Mouse (Mus musculus) intestine, embryonic 16.5 days (tissue): ENCODE measurements at regions not wholly inside any gene's neighbourhood (a gene's known extent, or its start where the extent isn't known, plus 50 kb on each side); places are given as distances from the start of the nearest gene placed in this dataset.

ENCODE experiments used
- ATAC-seq: fragments of 200-750 bp; cut with Nextera tagmentation; 2 replicates; pipeline ENCODE4 v1.8.0; 2017; ENCODE audit warnings: moderate TSS enrichment, moderate library complexity
- H3K27ac ChIP-seq: fragments of 300-500 bp; sonication (generic); 2 replicates; pipeline ENCODE4 v1.5.1; 2014; ENCODE audit warnings: mild to moderate bottlenecking, low read length
- H3K27me3 ChIP-seq: fragments of 300-500 bp; sonication (generic); replicated peaks from 2 replicates; pipeline ENCODE4 v1.6.1; 2014; ENCODE audit warnings: low read length, control low read depth, mixed read lengths; ENCODE audit not compliant: control insufficient read depth, insufficient read depth
- H3K36me3 ChIP-seq: fragments of 300-500 bp; sonication (generic); 2 replicates; pipeline ENCODE4 v1.6.1; 2014; ENCODE audit warnings: low read length, control low read depth; ENCODE audit not compliant: control insufficient read depth, insufficient read depth
- H3K4me1 ChIP-seq: fragments of 300-500 bp; sonication (generic); 2 replicates; pipeline ENCODE4 v1.6.1; 2014; ENCODE audit warnings: low read length, control low read depth, mixed read lengths; ENCODE audit not compliant: control insufficient read depth, insufficient read depth
- H3K4me2 ChIP-seq: fragments of 300-500 bp; sonication (generic); 2 replicates; pipeline ENCODE4 v1.6.1; 2014; ENCODE audit warnings: low read depth, low read length, control low read depth
- H3K4me3 ChIP-seq: fragments of 300-500 bp; sonication (generic); 2 replicates; pipeline ENCODE4 v1.5.1; 2014; ENCODE audit warnings: mild to moderate bottlenecking, low read length
- H3K9ac ChIP-seq: fragments of 300-500 bp; sonication (generic); 2 replicates; pipeline ENCODE4 v1.6.1; 2014; ENCODE audit warnings: low read depth, low read length
- H3K9me3 ChIP-seq: fragments of 300-500 bp; sonication (generic); 2 replicates; pipeline ENCODE4 v1.6.1; 2016; ENCODE audit warnings: low read length, control low read depth; ENCODE audit not compliant: control insufficient read depth
- WGBS: fragments of 180-500 bp; shearing (Covaris S2); extraction: QIAGEN DNeasy Blood & Tissue Kit; methylation state at CpG from one replicate; pipeline ENCODE4 v1.1.7; 2014; 5-methylcytosine and 5-hydroxymethylcytosine counted together

DNA sequence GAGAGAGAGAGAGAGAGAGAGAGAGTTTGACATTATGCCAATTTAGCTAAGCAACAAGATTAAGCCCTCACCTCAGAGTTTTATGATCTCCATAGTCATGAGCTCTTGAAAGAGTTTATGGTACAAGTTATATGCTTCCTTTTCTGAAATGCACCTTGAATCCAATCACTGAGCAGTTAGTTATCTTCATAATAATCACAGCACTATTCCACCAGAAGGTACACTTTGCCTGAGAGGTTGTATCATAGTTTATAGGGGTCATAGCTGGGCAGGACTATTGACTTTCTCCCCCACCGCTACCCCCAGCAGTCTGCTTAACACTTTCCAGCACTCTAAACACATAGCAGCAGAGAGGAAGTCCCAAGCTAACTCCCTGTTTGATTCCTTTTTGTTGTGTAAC is 151.8 kb upstream of the Rprm start:
- Histone ChIP-seq H3K36me3 (no peaks in the 10 kb centered on the region), H3K27ac (no peak overlapping the region), H3K27me3 (no peaks in the 10 kb centered on the region), H3K9me3 (no peaks in the 10 kb centered on the region), H3K4me2 (no peak overlapping the region), H3K4me3 (no peak overlapping the region), H3K4me1 (no peaks in the 10 kb centered on the region), H3K9ac (no peak overlapping the region)
- peak; percentile 99 for ATAC-seq
- 34% methylated on average over 1 of the region's 1 CpGs for WGBS

DNA sequence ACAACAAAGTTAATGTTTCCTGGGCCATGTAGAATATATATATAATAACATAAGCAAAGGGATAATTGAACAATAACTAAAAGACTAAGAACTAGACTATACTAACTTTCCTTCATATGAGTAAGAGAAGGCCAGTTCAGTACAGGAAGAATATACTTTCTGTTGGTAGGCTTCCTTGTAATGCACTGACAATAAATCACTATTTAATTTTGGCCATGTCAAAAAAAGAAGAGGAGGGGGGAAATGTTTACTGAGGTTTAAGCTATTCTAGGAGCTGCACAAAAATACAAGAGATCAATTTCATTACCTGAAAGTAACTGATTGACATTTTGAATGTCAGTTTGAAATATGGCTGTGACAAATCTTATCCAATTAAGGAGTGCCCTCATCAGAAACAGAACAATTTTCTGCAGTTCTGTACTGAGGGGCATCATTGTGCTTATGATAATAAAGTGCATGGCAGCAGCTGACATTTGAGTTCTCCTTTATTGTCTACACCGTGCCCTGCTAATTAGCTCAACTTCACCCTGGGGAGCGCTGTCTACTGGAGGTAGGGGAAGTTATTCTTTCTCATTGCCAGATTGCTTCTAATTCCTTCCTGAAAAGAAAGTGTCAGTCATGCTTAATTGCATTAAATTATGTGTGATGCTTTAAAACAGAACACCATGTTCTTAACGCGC is 171.2 kb upstream of the Galnt13 start:
- no peak for ATAC-seq
- no peaks in the 10 kb centered on the region for H3K27me3 ChIP-seq
- H3K36me3 ChIP-seq: no peaks in the 10 kb centered on the region
- H3K9me3 ChIP-seq: no peaks in the 10 kb centered on the region
- no peak overlapping the region for H3K4me2 ChIP-seq
- no peaks in the 10 kb centered on the region for H3K4me1 ChIP-seq
- 84% methylated on average over 4 of the region's 4 CpGs for WGBS
- H3K4me3 ChIP-seq: no peak overlapping the region
- no peak overlapping the region for H3K27ac ChIP-seq
- no peak overlapping the region for H3K9ac ChIP-seq

DNA sequence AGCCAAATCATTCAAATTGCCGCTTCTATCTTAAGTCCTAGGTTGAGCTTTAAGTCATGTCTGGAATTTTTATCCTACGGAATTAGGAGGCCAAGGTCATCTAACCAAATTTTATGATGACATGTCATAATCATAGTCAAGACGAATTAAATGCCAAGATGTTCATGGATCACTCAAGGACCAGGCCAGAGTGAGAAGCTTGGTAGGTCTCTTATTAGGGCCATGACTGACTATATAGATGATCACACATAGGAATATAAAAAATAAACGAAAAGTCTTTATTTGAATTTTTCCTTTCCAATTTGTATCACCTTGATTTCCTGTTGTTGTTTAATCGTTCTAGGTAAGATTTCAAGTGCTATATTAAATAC is 170.7 kb upstream of the Galnt13 start:
- WGBS: 87% methylated on average over 5 of the region's 5 CpGs
- Histone ChIP-seq H3K4me2 (no peak overlapping the region), H3K9me3 (no peaks in the 10 kb centered on the region), H3K4me1 (no peaks in the 10 kb centered on the region), H3K9ac (no peak overlapping the region), H3K27me3 (no peaks in the 10 kb centered on the region), H3K36me3 (no peaks in the 10 kb centered on the region), H3K27ac (no peak overlapping the region), H3K4me3 (no peak overlapping the region)
- no peak for ATAC-seq

DNA sequence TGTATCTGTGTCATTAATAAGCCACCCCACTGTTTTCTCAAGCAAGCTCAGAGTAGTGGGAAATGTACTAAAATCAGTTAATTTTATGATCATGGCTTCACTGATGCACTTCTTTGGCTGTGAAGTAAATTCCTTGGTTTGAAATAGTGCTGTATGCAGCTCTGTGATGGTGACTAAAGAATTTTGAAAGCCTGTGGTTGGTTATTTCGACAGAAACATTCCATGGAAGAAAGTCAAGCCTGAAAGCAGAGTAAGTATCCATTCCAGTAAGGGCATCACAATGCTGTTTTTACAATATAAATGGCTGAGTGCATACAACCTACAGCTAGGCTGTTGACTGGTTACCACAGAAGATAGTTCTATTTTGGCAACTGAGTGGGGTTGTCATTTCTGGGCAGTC is 154.2 kb upstream of the Galnt13 start:
- Histone ChIP-seq H3K4me2 (no peak overlapping the region), H3K9me3 (no peaks in the 10 kb centered on the region), H3K4me1 (no peaks in the 10 kb centered on the region), H3K27ac (no peak overlapping the region), H3K9ac (no peak overlapping the region), H3K27me3 (no peaks in the 10 kb centered on the region), H3K4me3 (no peak overlapping the region), H3K36me3 (no peaks in the 10 kb centered on the region)
- 54% methylated on average over 1 of the region's 1 CpGs for WGBS
- ATAC-seq: no peak

DNA sequence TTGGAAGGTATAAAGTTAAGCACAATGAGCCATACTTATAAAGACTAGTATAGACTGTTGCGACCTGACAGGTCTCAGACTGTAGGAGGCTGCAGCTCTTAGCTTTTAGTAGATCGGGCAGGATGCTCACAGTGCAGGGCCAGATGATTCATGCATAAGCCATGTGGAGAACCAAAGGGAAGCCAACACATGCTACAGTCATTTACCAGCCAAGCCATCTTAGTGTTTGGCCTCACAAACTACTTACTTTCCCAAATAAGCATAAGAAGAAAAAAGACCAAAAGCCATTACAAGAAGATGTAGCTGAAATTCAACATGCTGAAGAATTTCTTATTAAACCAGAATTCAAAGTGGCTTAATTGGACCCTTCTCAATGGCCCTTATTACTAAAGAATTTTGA is 152.2 kb upstream of the Galnt13 start:
- no peak for ATAC-seq
- Histone ChIP-seq H3K27ac (no peak overlapping the region), H3K9me3 (no peaks in the 10 kb centered on the region), H3K4me2 (no peak overlapping the region), H3K4me1 (no peaks in the 10 kb centered on the region), H3K36me3 (no peaks in the 10 kb centered on the region), H3K9ac (no peak overlapping the region), H3K27me3 (no peaks in the 10 kb centered on the region), H3K4me3 (no peak overlapping the region)
- WGBS: 85% methylated on average over 2 of the region's 2 CpGs

DNA sequence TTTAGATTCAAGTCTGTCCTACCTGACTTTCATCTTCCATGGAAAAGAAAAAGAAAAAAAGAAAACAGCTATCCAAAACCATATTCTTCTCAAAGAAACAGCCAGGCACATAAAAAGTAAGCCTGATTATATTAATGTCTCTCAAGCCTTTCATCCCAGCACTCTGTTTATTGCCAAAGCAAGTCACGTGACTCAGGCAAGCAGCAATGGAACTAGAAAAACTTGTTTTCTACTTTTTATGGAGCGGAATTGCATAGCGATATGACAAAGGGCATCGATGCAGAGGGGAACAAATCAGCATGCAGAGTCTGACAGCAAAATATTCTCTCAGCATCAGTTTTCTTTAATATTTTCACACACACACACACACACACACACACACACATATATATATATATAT is 130.6 kb upstream of the Galnt13 start:
- ATAC-seq: peak; percentile 94

DNA sequence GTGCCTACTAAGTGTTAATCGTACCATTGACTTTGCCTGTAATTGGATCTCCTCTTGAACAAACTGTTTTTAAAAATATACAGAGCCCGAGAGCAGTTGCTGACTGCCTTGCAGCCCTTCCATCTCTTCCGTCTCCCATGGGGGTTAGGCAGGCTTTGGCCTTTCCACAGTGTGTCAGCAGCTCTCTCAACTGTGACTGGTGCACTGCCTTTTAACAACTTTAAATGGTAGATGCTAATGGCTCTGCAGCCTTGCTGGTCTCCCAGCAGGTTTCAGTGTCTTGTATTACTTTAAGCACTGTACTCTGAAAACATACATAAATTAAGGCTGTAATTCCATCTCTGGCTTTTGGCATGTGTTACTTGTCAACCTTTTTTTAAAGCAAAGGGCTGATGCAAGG is 117.6 kb upstream of the Galnt13 start:
- no peak overlapping the region for H3K4me2 ChIP-seq
- no peak overlapping the region for H3K27ac ChIP-seq
- H3K4me3 ChIP-seq: no peak overlapping the region
- no peak overlapping the region for H3K9ac ChIP-seq
- no peak for ATAC-seq
- H3K36me3 ChIP-seq: no peaks in the 10 kb centered on the region
- WGBS: 54% methylated on average over 3 of the region's 3 CpGs
- H3K9me3 ChIP-seq: no peaks in the 10 kb centered on the region
- no peaks in the 10 kb centered on the region for H3K27me3 ChIP-seq
- no peaks in the 10 kb centered on the region for H3K4me1 ChIP-seq

More for the DNA sequence above, 130.6 kb upstream of the Galnt13 start:
- no peak overlapping the region for H3K4me2 ChIP-seq
- no peaks in the 10 kb centered on the region for H3K4me1 ChIP-seq
- H3K4me3 ChIP-seq: no peak overlapping the region
- H3K9ac ChIP-seq: no peak overlapping the region
- no peaks in the 10 kb centered on the region for H3K36me3 ChIP-seq
- no peak overlapping the region for H3K27ac ChIP-seq
- no peaks in the 10 kb centered on the region for H3K27me3 ChIP-seq
- no peaks in the 10 kb centered on the region for H3K9me3 ChIP-seq
- 67% methylated on average over 4 of the region's 4 CpGs for WGBS

DNA sequence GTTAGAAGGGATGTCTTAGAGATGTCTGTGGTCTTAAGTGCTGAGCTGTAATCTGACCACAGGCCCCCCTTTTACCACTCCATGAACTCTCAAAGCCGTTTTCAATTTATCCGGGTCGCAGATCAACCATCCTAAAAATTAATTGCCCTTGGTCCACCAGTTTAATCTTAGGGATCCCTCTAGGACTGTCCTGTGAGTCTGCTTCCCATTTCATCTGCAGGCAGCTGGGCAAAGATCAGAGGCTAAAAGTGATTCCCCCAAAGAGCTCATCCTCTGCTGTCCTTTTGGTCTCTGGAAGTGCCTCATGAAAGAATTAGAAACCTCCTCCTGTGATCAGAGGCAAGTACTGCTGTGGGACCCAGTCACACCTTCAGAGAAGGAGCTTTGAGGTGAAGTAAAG is 69.2 kb upstream of the Galnt13 start:
- no peaks in the 10 kb centered on the region for H3K27me3 ChIP-seq
- 63% methylated on average over 3 of the region's 3 CpGs for WGBS
- no peaks in the 10 kb centered on the region for H3K36me3 ChIP-seq
- no peaks in the 10 kb centered on the region for H3K4me1 ChIP-seq
- ATAC-seq: no peak
- H3K9me3 ChIP-seq: no peaks in the 10 kb centered on the region
- no peak overlapping the region for H3K4me3 ChIP-seq
- H3K4me2 ChIP-seq: no peak overlapping the region
- H3K27ac ChIP-seq: no peak overlapping the region
- no peak overlapping the region for H3K9ac ChIP-seq

DNA sequence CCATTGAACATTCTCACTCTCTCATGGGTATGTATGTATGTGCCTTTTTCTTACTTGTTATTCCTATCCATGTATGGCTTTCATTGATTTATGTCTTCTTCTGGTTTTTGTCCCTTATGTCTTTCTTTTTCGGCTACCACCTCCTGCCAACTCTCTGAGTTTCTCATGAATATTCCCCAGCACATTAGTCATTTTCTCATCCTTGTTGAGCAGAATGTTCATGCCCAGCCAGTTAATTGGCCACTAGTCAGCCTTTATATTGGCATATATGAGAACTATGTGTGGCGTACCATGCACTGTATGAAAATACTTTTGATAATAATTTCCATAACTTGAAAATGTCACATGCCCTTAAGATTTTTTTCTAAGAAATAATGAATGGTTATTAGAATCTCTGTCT is 56.8 kb upstream of the Galnt13 start:
- H3K36me3 ChIP-seq: no peaks in the 10 kb centered on the region
- no peak for ATAC-seq
- no peaks in the 10 kb centered on the region for H3K9me3 ChIP-seq
- no peak overlapping the region for H3K4me3 ChIP-seq
- H3K27me3 ChIP-seq: no peaks in the 10 kb centered on the region
- no peak overlapping the region for H3K9ac ChIP-seq
- H3K4me1 ChIP-seq: no peaks in the 10 kb centered on the region
- 85% methylated on average over 2 of the region's 2 CpGs for WGBS
- H3K27ac ChIP-seq: no peak overlapping the region
- H3K4me2 ChIP-seq: no peak overlapping the region
